Mouse (Mus musculus): ENCODE measurements around the gene Stard8. TPM values are rescaled to one million over a fixed set of nuclear protein-coding genes. Genes with fewer than 3 reads are reported as not detected.
A peak's percentile ranks its signal among the peaks of the same experiment; 100 is the strongest.

The Stard8 gene
- polyA plus RNA-seq, 1 experiment from 2014 or later: 17.5 TPM

DNA sequence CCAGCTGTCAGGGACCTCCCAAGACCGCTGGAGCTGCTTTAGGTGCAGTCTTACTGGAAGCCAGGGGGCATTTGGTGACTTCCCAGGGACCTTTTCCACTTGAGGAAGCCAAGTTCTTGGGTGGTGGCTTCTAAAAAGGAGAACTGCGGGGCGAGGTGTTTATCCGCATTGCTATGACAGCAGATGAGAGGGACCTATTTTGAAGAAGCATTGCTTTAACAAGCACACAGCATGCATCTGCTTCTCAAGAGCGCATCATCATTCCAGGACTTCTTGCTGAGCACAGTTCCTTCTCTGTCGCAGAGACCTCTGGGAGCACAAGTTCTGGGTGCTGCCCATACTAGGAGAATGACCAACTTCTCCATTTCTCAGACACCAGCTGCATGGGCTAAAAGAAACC lies 14.8 kb downstream of the Stard8 start:
- no peak overlapping the region for H3K27ac ChIP-seq
- peaks cover 13% of the 10 kb centered on the region; the same call in 1 of the 2 replicates for H3K4me1 ChIP-seq (replicated peaks)
- no peaks in the 10 kb centered on the region for H3K36me3 ChIP-seq
- no peak for DNase-seq (ENCODE audit: low spot score)
- peaks cover 84% of the 10 kb centered on the region for H3K27me3 ChIP-seq (ENCODE audit: insufficient read depth, poor library complexity, severe bottlenecking)
- no peaks in the 10 kb centered on the region for H3K9me3 ChIP-seq
- no peak overlapping the region for H3K4me3 ChIP-seq
- WGBS: 79% methylated on average over 6 of the region's 6 CpGs

DNA sequence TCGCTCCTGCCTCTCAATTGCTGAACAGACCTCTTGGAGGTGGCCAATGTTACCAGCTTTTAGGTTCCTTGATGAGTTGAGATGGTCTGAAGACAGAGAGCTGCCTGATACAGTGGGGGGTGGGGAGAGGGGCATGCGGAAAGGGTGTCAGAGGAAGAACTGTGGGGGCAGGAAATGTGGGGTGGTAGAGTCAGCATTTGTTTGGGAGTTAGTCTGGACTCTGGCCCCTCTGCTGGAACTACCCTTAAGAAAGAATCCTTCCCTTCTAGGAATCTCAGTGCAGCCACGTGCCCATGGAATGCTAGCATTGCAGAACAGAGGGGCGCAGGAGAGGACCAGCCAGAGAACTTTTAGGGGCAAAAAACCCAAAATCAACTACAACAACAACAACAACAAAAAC lies 16.3 kb downstream of the Stard8 start:
- 86% methylated on average over 4 of the region's 4 CpGs for WGBS
- Histone ChIP-seq H3K4me1 (replicated peaks) (peaks cover 13% of the 10 kb centered on the region; the same call in 1 of the 2 replicates), H3K36me3 (no peaks in the 10 kb centered on the region), H3K9me3 (no peaks in the 10 kb centered on the region), H3K4me3 (no peak overlapping the region), H3K27me3 (ENCODE audit: insufficient read depth, poor library complexity, severe bottlenecking) (peaks cover 87% of the 10 kb centered on the region), H3K27ac (0 out of 2 replicates have a peak overlapping the region, but pooled peaks have one; percentile 45)
- DNase-seq (ENCODE audit: low spot score): no peak

DNA sequence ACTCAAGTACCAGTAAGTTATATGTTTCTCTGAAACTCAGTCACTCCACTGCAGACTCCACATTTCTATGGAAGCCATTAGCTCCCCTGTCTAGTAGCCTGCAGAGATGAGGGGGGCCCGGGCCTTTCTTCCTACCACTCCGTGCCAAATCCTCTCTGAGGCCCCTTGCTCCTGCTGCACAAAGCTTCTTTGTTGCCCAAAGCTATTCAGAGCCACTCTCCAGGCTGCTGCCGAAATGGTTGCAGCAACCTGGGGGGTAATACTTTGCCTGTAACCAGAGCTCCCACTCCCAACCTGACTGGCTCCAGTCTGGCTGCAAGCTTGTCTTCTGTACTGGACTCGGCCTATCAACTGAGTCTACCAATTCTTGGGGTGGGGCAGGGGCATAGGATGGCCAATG lies 17.2 kb downstream of the Stard8 start:
- 22% methylated on average over 4 of the region's 4 CpGs for WGBS
- H3K9me3 ChIP-seq: no peaks in the 10 kb centered on the region
- H3K4me3 ChIP-seq: no peak overlapping the region
- H3K27me3 ChIP-seq (ENCODE audit: insufficient read depth, poor library complexity, severe bottlenecking): peaks cover 86% of the 10 kb centered on the region
- peak overlapping the region; percentile 45; the same call in 1 of the 2 replicates for H3K27ac ChIP-seq
- peaks cover 13% of the 10 kb centered on the region; the same call in 1 of the 2 replicates for H3K4me1 ChIP-seq (replicated peaks)
- H3K36me3 ChIP-seq: no peaks in the 10 kb centered on the region
- peak; percentile 38 for DNase-seq (ENCODE audit: low spot score)

DNA sequence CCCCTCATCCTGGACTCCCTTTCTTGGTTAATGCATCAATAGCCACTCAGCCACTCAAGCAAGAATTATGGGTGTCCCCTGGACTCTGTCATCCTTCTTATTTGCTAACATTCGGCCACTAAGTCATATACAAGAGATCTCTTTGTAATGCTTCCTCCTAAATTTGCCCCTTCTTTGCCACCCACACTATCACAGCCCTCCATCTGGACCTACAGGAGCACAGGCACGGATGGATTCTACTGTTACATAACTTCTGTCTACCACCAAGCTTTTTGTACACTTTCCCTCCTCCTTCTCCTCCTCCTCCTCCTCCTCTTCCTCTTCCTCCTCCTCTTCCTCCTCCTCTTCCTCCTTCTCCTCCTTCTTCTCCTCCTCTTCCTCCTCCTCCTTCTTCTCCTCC lies 18.5 kb downstream of the Stard8 start:
- H3K4me1 ChIP-seq (replicated peaks): peaks cover 13% of the 10 kb centered on the region; the same call in 1 of the 2 replicates
- H3K9me3 ChIP-seq: no peaks in the 10 kb centered on the region
- WGBS: 68% methylated on average over 2 of the region's 2 CpGs
- no peaks in the 10 kb centered on the region for H3K36me3 ChIP-seq
- H3K27ac ChIP-seq: no peak overlapping the region
- no peak for DNase-seq (ENCODE audit: low spot score)
- no peak overlapping the region for H3K4me3 ChIP-seq
- H3K27me3 ChIP-seq (ENCODE audit: insufficient read depth, poor library complexity, severe bottlenecking): peaks cover 92% of the 10 kb centered on the region

DNA sequence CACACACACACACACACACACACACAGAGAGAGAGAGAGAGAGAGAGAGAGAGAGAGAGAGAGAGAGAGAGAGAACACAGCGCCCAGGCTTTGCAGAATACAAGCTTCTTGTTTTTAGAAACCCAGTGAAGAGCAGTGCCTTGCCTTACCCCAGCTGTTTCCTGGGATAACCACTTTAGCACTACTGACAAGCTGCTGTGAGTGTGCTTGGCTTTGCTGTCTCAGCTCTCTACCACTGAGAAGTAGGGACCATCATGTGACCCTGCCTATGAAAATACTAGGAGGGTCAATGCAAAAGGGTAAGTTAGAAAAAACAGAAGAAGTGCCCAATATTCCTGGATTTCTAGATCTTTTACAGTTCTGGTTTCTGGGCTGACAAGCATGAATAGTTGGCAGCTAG lies 20.9 kb downstream of the Stard8 start:
- peaks cover 94% of the 10 kb centered on the region for H3K27me3 ChIP-seq (ENCODE audit: insufficient read depth, poor library complexity, severe bottlenecking)

DNA sequence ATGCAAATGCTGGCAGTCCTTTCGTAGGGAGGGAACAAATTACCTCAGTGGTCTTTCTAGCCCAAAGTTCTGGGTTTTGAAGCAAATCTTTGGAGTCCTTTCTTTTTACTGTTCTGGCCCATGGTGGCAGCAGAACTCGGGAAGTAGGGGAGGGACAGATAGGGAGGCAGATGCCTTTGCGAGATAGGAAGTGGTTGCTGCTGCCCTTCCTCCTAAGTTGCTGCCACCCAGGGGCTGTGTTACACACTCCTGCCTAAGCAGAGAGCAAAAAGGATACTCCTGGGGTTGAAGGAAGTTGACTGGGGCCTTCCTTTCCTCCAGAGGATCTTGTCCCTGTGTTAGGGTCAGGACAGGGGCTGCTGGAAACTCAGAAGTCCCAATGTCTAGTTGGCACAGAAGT lies 32.4 kb downstream of the Stard8 start:
- H3K36me3 ChIP-seq: no peaks in the 10 kb centered on the region
- peaks cover 71% of the 10 kb centered on the region for H3K27me3 ChIP-seq (ENCODE audit: insufficient read depth, poor library complexity, severe bottlenecking)
- 65% methylated on average over 3 of the region's 3 CpGs for WGBS

More for the DNA sequence above, 20.9 kb downstream of the Stard8 start:
- H3K27ac ChIP-seq: no peak overlapping the region
- no peak overlapping the region for H3K4me3 ChIP-seq
- no peaks in the 10 kb centered on the region for H3K9me3 ChIP-seq
- no peaks in the 10 kb centered on the region for H3K36me3 ChIP-seq
- DNase-seq (ENCODE audit: low spot score): no peak
- WGBS: 43% methylated on average over 1 of the region's 1 CpGs
- peaks cover 14% of the 10 kb centered on the region; the same call in 1 of the 2 replicates for H3K4me1 ChIP-seq (replicated peaks)

DNA sequence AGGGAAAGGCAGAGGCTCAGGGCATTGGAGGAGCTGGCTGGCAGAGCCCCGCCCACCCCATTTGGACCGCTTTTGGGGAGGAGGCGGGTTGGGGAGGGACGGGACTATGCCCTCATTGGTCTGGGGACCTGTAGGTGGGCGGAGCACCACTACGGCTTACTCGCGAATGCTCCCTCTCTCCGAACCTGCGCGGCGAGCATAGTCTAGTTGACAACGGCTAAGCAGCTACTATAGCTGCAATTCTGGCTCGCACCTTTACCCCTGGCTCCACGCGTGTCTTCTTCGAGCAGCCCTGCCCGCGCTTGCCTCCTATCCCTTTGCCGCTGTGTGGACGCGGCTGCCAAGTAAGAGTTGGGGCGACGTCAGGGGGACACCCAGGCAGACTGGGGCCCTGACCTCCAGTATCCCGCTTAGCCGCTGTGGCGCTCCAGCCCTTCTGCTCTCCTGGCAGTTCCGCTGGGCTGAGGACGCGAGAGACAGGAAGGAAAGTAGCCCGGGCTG lies 39.5 kb downstream of the Stard8 start:
- no peaks in the 10 kb centered on the region for H3K36me3 ChIP-seq
- H3K9me3 ChIP-seq: no peaks in the 10 kb centered on the region
- peak overlapping the region; percentile 69 for H3K27ac ChIP-seq
- 25% methylated on average over 31 of the region's 31 CpGs for WGBS
- H3K4me1 ChIP-seq (replicated peaks): 0 out of 2 replicates have a peak, but pooled peaks cover 4% of the 10 kb centered on the region
- peak; percentile 83 for DNase-seq (ENCODE audit: low spot score)
- H3K4me3 ChIP-seq: peak overlapping the region; percentile 58
- H3K27me3 ChIP-seq (ENCODE audit: insufficient read depth, poor library complexity, severe bottlenecking): peaks cover 89% of the 10 kb centered on the region

More for the DNA sequence above, 32.4 kb downstream of the Stard8 start:
- Histone ChIP-seq H3K4me3 (no peak overlapping the region), H3K4me1 (replicated peaks) (no peaks in the 10 kb centered on the region), H3K27ac (no peak overlapping the region), H3K9me3 (no peaks in the 10 kb centered on the region)
- DNase-seq (ENCODE audit: low spot score): no peak

DNA sequence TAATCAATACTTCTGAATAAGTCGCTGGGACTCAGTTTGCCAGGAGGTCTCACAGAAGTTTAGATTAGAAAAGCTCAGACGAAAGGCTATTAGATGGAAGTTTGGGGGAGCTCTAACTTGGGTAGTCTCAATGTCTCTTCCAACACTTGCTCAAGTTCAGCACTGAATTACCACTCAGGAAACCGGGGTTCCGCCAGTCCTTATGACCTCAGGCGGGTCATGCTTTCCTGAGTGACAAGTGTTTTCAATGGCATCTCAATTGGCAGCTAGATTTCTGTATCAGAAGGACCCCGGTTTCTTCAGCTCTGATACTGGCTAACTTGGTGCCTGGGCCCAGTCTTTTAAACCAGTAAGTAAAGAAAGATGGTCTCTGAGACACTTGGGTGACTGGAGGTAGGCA lies 40.2 kb downstream of the Stard8 start:
- WGBS: 39% methylated on average over 6 of the region's 6 CpGs
- no peaks in the 10 kb centered on the region for H3K9me3 ChIP-seq
- H3K27ac ChIP-seq: no peak overlapping the region
- H3K27me3 ChIP-seq (ENCODE audit: insufficient read depth, poor library complexity, severe bottlenecking): peaks cover 89% of the 10 kb centered on the region
- no peaks in the 10 kb centered on the region for H3K36me3 ChIP-seq
- 0 out of 2 replicates have a peak, but pooled peaks cover 4% of the 10 kb centered on the region for H3K4me1 ChIP-seq (replicated peaks)
- peak overlapping the region; percentile 58 for H3K4me3 ChIP-seq
- no peak for DNase-seq (ENCODE audit: low spot score)

DNA sequence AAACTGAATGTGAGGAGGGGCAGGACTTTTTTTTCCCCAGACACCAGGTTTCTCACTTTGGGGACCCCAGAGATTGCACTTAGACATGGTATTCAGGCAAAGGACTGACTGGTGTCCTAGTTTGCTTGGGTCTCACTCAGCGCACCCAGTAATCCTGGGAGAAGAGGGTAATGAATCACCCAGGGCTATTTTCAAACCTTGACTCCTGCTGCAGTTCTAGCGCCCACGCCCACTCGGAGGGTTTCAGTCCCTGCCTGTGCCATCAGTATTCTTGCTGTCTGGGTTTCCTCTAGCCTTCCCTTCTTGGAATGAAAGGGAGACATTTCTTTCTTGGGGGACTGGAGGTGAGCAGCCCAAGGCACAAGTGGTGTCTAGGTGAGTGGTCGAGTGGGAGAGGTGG lies 40.7 kb downstream of the Stard8 start:
- Histone ChIP-seq H3K4me3 (peak overlapping the region; percentile 58; the same call in 1 of the 2 replicates), H3K27me3 (ENCODE audit: insufficient read depth, poor library complexity, severe bottlenecking) (peaks cover 87% of the 10 kb centered on the region)
- 67% methylated on average over 5 of the region's 5 CpGs for WGBS

DNA sequence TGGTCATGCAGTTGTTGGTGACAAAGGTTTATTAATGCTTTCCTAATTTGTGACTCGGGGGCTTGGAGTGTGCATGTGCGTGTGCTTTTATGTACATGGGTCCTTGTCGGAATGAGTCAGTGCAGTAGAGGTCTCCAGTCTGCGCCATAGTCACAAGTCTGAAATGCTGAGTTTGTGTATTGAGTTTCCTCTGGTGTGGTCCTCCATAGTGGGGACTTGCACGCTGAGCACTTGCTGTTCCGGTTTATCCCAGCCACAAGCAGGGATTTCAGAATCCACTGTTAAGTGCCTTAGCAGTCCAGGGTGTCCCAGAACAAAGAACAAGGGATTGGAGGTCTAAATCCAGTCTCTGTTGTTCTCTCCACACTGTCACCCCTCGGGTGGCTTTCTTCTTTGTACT lies 42.3 kb downstream of the Stard8 start:
- H3K27me3 ChIP-seq (ENCODE audit: insufficient read depth, poor library complexity, severe bottlenecking): peaks cover 86% of the 10 kb centered on the region
- H3K27ac ChIP-seq: no peak overlapping the region
- WGBS: 57% methylated on average over 7 of the region's 7 CpGs
- 0 out of 2 replicates have a peak, but pooled peaks cover 4% of the 10 kb centered on the region for H3K4me1 ChIP-seq (replicated peaks)
- H3K9me3 ChIP-seq: no peaks in the 10 kb centered on the region
- H3K36me3 ChIP-seq: no peaks in the 10 kb centered on the region
- no peak for DNase-seq (ENCODE audit: low spot score)
- no peak overlapping the region for H3K4me3 ChIP-seq

More for the DNA sequence above, 40.7 kb downstream of the Stard8 start:
- no peak for DNase-seq (ENCODE audit: low spot score)
- H3K36me3 ChIP-seq: no peaks in the 10 kb centered on the region
- H3K27ac ChIP-seq: no peak overlapping the region
- 0 out of 2 replicates have a peak, but pooled peaks cover 4% of the 10 kb centered on the region for H3K4me1 ChIP-seq (replicated peaks)
- H3K9me3 ChIP-seq: no peaks in the 10 kb centered on the region

DNA sequence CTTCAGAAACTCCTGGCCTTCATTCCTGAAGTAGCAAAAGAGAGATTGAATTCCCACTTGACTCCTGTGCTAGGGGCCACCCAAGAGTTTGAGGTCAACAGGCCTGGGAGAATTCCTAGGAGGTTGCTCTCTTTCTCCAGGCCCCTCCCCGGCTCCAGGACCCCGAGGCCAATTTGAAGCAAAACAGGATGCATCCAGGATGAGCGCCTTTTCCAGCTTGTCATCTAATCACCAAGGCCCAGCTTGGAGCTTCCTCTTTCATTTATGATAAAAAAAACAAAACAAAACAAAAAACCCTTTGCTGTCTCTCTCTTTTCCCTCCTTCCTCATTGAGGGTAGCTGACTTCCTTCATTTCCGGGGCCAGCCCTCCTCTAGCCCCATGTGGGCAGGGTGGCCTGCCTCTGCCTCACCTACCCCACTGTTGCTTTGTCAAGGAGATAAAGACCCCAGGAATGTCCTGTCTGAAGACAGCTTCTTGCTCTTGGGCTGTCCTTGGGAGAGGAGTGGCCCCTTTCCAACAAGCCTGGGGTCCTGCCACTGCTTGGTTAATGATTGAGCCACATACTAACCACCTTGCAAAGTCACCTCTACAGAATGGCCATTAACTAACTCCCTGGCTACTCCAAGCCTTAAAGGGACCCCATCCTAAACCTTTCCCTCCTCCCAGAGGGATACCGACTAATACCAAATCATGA lies 43.5 kb downstream of the Stard8 start:
- no peaks in the 10 kb centered on the region for H3K36me3 ChIP-seq
- 62% methylated on average over 5 of the region's 5 CpGs for WGBS
- no peak overlapping the region for H3K4me3 ChIP-seq
- no peaks in the 10 kb centered on the region for H3K9me3 ChIP-seq
- H3K4me1 ChIP-seq (replicated peaks): 0 out of 2 replicates have a peak, but pooled peaks cover 4% of the 10 kb centered on the region
- no peak overlapping the region for H3K27ac ChIP-seq
- peaks cover 88% of the 10 kb centered on the region for H3K27me3 ChIP-seq (ENCODE audit: insufficient read depth, poor library complexity, severe bottlenecking)
- DNase-seq (ENCODE audit: low spot score): no peak

DNA sequence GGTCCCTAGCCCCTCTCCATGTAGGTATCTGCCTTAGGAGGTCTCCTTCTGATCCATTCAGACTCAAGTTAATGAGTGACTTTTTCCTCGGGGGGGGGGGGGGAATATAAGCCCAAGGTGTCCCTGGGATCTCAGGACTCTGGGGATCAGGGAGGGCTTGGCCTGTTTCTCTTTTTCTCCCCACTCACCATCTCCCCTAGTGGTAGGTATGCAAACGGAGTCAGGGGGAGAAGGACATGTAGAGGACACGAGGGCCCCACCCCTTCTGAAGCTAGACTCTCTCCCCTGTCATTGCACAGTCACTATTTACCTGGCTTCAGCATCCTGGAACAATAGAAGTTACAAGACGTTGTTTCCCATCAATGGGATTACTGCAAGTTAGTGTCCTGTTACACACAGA lies 45.1 kb downstream of the Stard8 start:
- Histone ChIP-seq H3K27me3 (ENCODE audit: insufficient read depth, poor library complexity, severe bottlenecking) (peaks cover 86% of the 10 kb centered on the region), H3K9me3 (no peaks in the 10 kb centered on the region), H3K4me3 (no peak overlapping the region), H3K27ac (no peak overlapping the region), H3K4me1 (replicated peaks) (no peaks in the 10 kb centered on the region), H3K36me3 (no peaks in the 10 kb centered on the region)
- no peak for DNase-seq (ENCODE audit: low spot score)
- 44% methylated on average over 4 of the region's 4 CpGs for WGBS

DNA sequence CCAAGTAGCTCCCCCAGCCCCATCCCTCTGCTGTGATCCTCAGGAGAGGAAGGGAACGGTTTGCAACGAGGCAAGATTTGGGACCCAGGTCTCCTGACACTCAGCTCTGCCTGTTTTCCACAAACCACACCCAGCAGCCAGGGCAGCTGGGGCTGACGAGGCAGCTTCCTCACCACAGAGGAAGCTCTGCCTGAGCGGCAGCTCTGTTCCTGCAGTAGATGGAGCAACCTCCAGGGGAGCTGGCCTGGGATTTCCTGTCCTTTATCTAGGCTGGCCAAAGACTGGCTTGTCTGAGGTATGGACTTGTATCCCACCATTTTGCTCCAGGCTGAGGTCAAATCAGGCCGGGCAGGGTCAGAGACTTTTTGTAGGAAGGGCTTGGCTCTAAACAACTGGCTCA lies 46.2 kb downstream of the Stard8 start:
- no peak for DNase-seq (ENCODE audit: low spot score)
- no peak overlapping the region for H3K4me3 ChIP-seq
- 49% methylated on average over 5 of the region's 5 CpGs for WGBS
- no peak overlapping the region for H3K27ac ChIP-seq
- peaks cover 82% of the 10 kb centered on the region for H3K27me3 ChIP-seq (ENCODE audit: insufficient read depth, poor library complexity, severe bottlenecking)
- no peaks in the 10 kb centered on the region for H3K36me3 ChIP-seq
- no peaks in the 10 kb centered on the region for H3K4me1 ChIP-seq (replicated peaks)
- no peaks in the 10 kb centered on the region for H3K9me3 ChIP-seq

Data from hindbrain, embryonic 10.5 days (tissue).